Mouse (Mus musculus) bone marrow, adult 2 months (tissue): Measurements from ENCODE around the gene Uso1.

ENCODE experiments used
- CTCF ChIP-seq: fragments of 200-500 bp; IDR thresholded peaks from 2 replicates; pipeline ENCODE4 v1.5.1; 2011; ENCODE audit warnings: low read length, control low read depth; ENCODE audit not compliant: control insufficient read depth, insufficient read depth
- POLR2A ChIP-seq: fragments of 200-500 bp; IDR thresholded peaks from 2 replicates; pipeline ENCODE4 v1.6.1; 2011; ENCODE audit warnings: low read depth, mild to moderate bottlenecking, control low read depth, low read length, borderline replicate concordance; ENCODE audit not compliant: control insufficient read depth

GRCm38 (mm10) chr5:92114223-92114622 is 23.5 kb upstream of the Uso1 start:
- TF ChIP-seq CTCF (no peak), POLR2A (no peak)
